Mouse (Mus musculus) spleen, adult 2 months (tissue): ENCODE measurements around the gene Zfp184.

Experiments used
- CTCF ChIP-seq: fragments of 200-500 bp; IDR thresholded peaks from 2 replicates; pipeline ENCODE4 v1.5.1; 2011; ENCODE audit warnings: mild to moderate bottlenecking, inconsistent platforms; ENCODE audit not compliant: insufficient read depth, insufficient read length, insufficient replicate concordance; ENCODE audit errors: extremely low read depth
- POLR2A ChIP-seq: fragments of 200-500 bp; IDR thresholded peaks from 2 replicates; pipeline ENCODE4 v1.6.1; 2011; ENCODE audit warnings: low read depth, low read length, inconsistent platforms

- TF ChIP-seq CTCF (no peak), POLR2A (no peak)
These were observed 56.5 kb downstream of the Zfp184 start for GRCm38 (mm10) chr13:22001346-22001745.
